Mouse (Mus musculus): ENCODE results near the gene Nlrc3. TPM values are rescaled to one million over a fixed set of nuclear protein-coding genes. Genes with fewer than 3 reads are reported as not detected.
"Not testable (repeated sequence)": the region's sequence is repeated elsewhere in the genome, so short reads cannot be mapped to it uniquely, and the experiment has no call there.

Gene Nlrc3
- polyA plus RNA-seq (2016; fragmentation: Nextera tagmentation; extraction: Ambion mirVana), result 1.1 TPM in 2 replicates

DNA sequence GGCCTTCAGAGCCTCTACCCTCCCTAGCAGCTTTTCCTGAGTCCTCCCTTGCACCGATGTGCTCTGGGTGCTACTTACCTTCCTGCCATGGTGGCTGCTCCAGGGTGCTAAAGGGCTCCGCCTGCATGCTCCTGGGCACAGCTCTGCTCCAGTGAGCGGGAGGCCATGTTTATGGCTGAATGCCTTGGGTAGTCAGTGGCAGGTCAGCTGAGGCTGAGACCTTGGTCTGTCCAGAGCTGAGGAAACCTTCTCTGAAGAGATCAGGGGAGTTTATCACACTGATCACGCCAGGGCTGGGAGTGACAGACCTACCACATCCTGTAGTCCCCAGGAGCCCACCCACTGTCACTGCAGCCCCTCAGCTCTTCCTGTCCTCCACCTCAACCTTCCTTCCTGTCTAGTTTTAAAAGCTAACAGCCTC, at the start of gene Nlrc3:
TSS of gene Nlrc3 (minus strand) at position 382 of the 421 bp plus-strand sequence.
- Histone ChIP-seq H3K4me3 (no peak within 1 kb of the TSS; the same call in 1 of the 2 replicates), H3K27ac (no peak within 1 kb of the TSS), H3K9me3 (replicated peaks) (no peaks in the 10 kb centered on the region), H3K27me3 (ENCODE audit: low read depth, poor library complexity, severe bottlenecking) (no peaks in the 10 kb centered on the region), H3K4me1 (peaks cover 13% of the 10 kb centered on the region), H3K36me3 (peaks cover 40% of the 10 kb centered on the region)
- DNase-seq (ENCODE audit: low spot score), result no peak
- WGBS, result 78% methylated on average over 4 of the region's 4 CpGs

DNA sequence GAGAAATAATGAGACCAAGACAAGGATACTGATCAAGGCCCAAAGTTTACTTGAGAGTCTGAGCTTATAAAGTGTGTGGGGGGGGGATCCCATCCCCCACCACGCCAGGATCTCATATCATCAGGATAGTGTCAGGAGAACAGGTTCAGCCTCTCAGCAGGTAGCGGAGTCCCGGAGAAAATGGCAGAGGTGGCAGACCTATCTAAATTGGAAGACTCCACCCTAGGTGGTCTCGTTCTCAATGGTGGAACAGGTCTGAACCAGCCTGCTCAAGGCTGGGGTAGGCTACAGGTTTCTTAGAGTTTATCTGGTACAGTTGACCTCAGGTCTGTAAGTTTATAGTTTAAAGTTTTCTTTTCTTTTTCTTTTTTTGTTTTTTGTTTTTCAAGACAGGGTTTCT, 46.3 kb upstream of the Nlrc3 start:
- 75% methylated on average over 4 of the region's 4 CpGs for WGBS
- DNase-seq (ENCODE audit: low spot score), result no peak
- H3K27me3 ChIP-seq (ENCODE audit: low read depth, poor library complexity, severe bottlenecking), result no peaks in the 10 kb centered on the region
- H3K4me3 ChIP-seq, result no peak overlapping the region
- no peak overlapping the region for H3K27ac ChIP-seq
- H3K4me1 ChIP-seq, result no peaks in the 10 kb centered on the region
- H3K9me3 ChIP-seq (replicated peaks), result no peaks in the 10 kb centered on the region
- H3K36me3 ChIP-seq, result no peaks in the 10 kb centered on the region

DNA sequence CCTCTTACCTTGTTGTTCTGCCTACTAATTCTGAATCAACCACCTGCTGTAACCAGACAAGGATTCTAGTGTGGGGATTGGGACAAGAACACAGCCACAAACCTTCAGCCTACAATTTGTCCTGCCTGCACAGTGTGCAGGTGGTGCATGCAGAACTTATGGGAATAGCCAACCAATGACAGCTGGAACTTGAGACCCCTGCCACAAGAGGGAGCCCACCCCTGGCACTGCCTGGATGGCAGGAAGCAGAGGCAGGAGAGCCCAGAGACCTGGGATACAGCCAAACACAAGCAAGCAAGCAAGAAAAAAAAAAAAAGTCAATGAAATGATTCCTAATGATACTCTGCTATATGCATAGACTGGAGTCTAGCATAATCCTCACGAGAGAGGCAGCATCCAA, 44.8 kb upstream of the Nlrc3 start:
- Histone ChIP-seq H3K27ac (no peak overlapping the region), H3K4me1 (no peaks in the 10 kb centered on the region), H3K27me3 (ENCODE audit: low read depth, poor library complexity, severe bottlenecking) (no peaks in the 10 kb centered on the region), H3K9me3 (replicated peaks) (no peaks in the 10 kb centered on the region), H3K36me3 (no peaks in the 10 kb centered on the region), H3K4me3 (no peak overlapping the region)
- WGBS, result 90% methylated on average over 1 of the region's 1 CpGs
- no peak for DNase-seq (ENCODE audit: low spot score)

DNA sequence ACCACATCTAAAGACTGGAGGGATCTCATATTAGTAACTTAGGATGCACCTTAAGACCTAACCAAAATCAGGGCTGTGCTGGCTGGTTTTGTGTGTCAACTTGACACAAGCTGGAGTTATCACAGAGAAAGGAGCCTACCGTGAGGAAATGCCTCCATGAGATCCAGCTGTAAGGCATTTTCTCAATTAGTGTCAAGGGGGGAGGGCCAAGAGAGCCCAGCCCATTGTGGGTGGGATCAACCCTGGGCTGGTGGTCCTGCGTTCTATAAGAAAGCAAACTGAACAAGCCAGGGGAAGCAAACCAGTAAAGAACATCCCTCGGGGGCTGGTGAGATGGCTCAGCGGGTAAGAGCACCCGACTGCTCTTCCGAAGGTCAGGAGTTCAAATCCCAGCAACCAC, 41.0 kb upstream of the Nlrc3 start:
- not testable (repeated sequence) for DNase-seq (ENCODE audit: low spot score); H3K27ac ChIP-seq; H3K4me3 ChIP-seq; H3K4me1 ChIP-seq; H3K27me3 ChIP-seq (ENCODE audit: low read depth, poor library complexity, severe bottlenecking); H3K36me3 ChIP-seq; H3K9me3 ChIP-seq (replicated peaks)
- WGBS, result 69% methylated on average over 6 of the region's 6 CpGs

DNA sequence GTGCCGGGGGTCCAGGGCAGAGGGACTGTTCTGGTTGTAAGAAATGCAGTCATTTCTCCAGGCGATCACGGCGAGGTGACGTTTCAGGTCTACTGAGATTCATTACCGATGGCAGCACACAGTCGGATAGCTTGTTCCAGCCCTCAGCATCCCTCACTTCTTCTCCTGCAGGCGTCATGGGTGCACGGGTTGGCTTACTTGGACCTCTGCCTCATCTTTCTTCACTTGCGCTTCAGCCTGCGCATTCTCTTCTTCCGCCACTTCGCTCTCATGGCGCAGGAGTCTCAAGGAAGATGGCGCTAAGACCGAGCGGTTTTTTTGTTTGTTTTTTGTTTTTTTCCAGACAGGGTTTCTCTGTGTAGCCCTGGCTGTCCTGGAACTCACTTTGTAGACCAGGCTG, 40.4 kb upstream of the Nlrc3 start:
- H3K27ac ChIP-seq; H3K27me3 ChIP-seq (ENCODE audit: low read depth, poor library complexity, severe bottlenecking); H3K4me3 ChIP-seq; H3K9me3 ChIP-seq (replicated peaks); H3K4me1 ChIP-seq; H3K36me3 ChIP-seq; DNase-seq (ENCODE audit: low spot score): not testable (repeated sequence)
- 79% methylated on average over 17 of the region's 17 CpGs for WGBS

DNA sequence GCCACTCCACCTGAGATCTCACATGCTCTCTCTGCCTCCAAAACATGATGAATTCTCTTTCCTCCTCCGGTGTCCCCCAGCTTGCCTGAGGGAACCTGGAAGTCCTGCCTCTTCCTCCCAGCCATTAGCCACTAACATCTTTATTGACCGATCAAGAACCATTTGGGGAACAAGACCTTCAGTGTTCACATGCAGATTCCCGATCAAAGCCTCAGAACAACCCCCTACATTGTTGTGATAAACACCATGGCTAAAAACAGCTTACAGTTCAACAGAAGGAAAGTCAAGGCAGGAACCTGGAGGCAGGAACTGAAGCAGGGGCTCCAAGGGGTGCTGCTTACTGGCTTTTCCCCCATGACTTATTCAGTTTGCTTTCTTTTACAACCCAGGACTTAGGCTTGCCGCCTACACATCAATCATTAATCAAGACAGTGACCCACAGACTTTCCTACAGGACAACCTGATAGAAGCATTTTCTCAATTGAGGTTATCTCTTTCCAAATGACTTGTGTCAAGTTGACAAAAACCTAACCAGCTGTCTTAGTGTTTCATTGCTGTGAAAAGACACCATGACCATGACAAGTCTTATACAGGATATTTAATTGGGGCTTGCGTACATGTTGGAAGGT, 37.7 kb upstream of the Nlrc3 start:
- WGBS, result 83% methylated on average over 5 of the region's 5 CpGs

DNA sequence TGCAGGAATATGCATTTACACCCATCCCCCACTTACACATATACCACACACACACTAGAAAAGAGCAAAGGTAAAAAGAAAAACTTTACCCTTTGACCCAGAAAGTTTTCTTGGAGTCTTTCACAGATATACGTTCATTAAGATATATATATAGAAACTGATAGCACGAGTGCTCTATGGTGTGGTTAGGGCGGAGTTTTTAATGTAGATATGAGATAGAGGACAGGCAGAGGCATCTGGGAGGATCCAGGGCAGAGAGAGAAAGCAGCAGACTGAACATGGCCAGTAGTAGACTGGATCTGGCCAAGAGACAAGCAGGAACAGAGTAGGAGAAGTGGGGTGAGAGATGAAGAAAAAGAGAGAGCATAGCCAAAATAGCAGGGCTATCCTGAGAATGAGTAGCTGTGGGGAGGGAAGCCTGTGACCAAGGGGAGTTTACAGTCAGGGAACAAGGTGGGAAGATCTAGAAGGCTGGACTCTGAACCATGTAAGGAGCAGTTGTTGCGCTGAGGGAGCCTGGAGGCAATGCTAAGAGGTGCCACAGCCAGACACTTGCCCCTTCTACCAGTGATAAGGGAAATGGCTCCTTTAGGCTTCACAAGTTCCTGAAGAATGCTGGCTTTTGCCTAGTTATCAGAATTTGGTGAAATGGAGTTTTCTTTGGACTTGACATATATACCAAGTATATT, 36.6 kb upstream of the Nlrc3 start:
- WGBS, result 76% methylated on average over 4 of the region's 4 CpGs
- Histone ChIP-seq H3K4me3 (no peak overlapping the region), H3K27ac (no peak overlapping the region), H3K27me3 (ENCODE audit: low read depth, poor library complexity, severe bottlenecking) (no peaks in the 10 kb centered on the region), H3K36me3 (no peaks in the 10 kb centered on the region), H3K9me3 (replicated peaks) (no peaks in the 10 kb centered on the region), H3K4me1 (no peaks in the 10 kb centered on the region)
- DNase-seq (ENCODE audit: low spot score), result no peak

More for the DNA sequence above, 37.7 kb upstream of the Nlrc3 start:
- H3K27ac ChIP-seq, result no peak overlapping the region
- no peaks in the 10 kb centered on the region for H3K36me3 ChIP-seq
- H3K27me3 ChIP-seq (ENCODE audit: low read depth, poor library complexity, severe bottlenecking), result no peaks in the 10 kb centered on the region
- no peaks in the 10 kb centered on the region for H3K9me3 ChIP-seq (replicated peaks)
- H3K4me3 ChIP-seq, result no peak overlapping the region
- H3K4me1 ChIP-seq, result no peaks in the 10 kb centered on the region
- DNase-seq (ENCODE audit: low spot score), result no peak

DNA sequence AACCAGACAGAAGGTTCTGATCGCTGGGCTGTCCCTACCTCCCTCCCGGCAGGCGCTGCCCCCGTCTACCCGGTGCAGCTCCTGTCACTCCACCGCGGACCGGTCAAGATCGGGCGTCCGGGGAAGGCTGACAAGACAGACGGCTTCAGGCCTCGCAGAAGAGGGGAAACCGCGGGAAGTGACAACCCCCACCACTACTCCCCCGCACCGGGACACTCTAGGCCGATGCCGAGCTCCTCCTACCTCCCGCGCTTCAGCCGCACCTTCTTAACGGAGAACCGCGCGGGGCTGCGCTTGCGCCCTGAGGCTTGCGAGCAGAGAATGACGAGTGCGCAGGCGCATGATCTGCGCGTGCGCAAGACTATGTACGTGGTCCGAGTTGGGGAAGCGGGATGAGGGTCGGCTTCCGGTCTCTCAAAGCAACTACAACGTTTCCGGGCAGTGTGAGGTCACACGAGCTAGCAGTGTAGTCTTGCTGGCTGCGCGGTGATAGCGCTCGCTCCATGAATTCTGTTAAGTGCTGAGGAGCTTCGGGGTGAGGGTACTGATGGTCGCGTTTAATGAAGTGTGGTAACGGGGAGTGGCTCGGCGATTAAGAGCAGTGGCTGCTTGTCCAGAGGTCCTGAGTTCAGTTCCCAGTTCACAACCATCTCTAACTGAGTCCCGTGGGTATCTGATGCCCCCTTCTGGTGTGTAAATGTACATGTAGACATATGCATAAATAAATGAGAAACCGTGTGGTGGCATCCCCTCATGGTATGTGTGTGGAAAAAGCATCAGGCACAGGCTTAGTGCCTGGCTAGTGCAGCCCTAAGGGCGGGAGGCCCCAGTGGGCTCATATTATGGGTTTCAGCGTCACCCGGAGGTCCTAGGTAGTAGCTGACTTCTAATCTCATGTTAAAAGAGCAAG, 27.3 kb upstream of the Nlrc3 start, which contains the start of gene Slx4:
TSS of gene Slx4 (minus strand) at position 282 of the 910 bp plus-strand sequence.
- Histone ChIP-seq H3K4me1 (peaks cover 15% of the 10 kb centered on the region), H3K27ac (peak within 1 kb of the TSS; percentile 83), H3K36me3 (peaks cover 29% of the 10 kb centered on the region), H3K9me3 (replicated peaks) (no peaks in the 10 kb centered on the region), H3K4me3 (peak within 1 kb of the TSS; percentile 76), H3K27me3 (ENCODE audit: low read depth, poor library complexity, severe bottlenecking) (no peaks in the 10 kb centered on the region)
- peak; percentile 96 for DNase-seq (ENCODE audit: low spot score)
- 1% methylated on average over 58 of the region's 58 CpGs for WGBS

DNA sequence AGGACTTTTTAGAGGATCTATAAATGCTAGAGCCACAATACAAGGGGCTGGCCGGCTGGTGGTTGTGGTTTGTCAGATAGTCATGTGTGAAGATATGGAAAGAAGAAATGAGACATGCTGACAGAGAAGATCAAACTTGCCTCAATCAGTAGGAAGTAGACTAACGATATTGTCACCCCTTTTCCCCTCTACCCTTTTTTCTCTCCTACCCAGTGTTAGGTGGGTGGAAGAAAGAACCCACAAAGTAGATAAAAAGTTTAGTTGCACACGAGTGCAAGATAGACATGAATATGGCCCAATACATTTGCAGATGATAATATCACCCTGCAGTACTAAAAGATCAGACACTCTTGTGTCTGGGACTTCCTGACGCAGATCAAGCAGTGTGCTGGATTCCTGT, 12.0 kb upstream of the Nlrc3 start:
- DNase-seq (ENCODE audit: low spot score), result no peak
- no peaks in the 10 kb centered on the region for H3K4me1 ChIP-seq
- 90% methylated on average over 4 of the region's 4 CpGs for WGBS
- peaks cover 97% of the 10 kb centered on the region for H3K36me3 ChIP-seq
- no peak overlapping the region for H3K4me3 ChIP-seq
- H3K27me3 ChIP-seq (ENCODE audit: low read depth, poor library complexity, severe bottlenecking), result no peaks in the 10 kb centered on the region
- H3K9me3 ChIP-seq (replicated peaks), result no peaks in the 10 kb centered on the region
- no peak overlapping the region for H3K27ac ChIP-seq

DNA sequence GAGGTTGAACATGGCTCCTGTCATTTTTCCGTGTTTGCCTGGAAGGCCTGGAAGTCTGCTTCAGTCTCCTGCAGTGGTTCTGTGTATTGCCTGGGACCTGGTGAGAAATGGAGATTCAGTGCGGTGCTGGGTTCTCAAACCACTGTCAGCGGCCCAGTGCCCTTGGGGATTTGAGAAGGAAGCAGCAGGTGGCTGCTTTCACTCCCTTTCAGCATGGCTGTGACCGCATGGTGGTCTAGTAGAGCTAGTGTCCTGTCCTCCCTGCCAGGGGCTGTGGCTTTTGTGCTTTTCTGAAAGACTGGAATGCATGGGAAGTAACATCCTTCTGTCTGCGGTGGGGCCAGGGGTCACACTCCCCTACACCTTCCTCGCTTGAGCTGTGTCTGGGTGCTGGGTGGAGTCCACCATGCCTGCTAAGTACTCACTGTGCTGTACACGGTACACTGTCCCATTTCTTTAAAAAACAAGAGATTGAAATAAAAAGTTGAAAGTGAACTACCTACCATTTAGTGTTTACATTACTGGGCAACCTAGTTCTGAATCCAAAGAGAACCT, 6.8 kb upstream of the Nlrc3 start:
- peaks cover 100% of the 10 kb centered on the region for H3K36me3 ChIP-seq
- H3K27me3 ChIP-seq (ENCODE audit: low read depth, poor library complexity, severe bottlenecking), result no peaks in the 10 kb centered on the region
- DNase-seq (ENCODE audit: low spot score), result no peak
- 82% methylated on average over 7 of the region's 7 CpGs for WGBS
- H3K4me3 ChIP-seq, result no peak overlapping the region
- no peaks in the 10 kb centered on the region for H3K4me1 ChIP-seq
- H3K9me3 ChIP-seq (replicated peaks), result no peaks in the 10 kb centered on the region
- no peak overlapping the region for H3K27ac ChIP-seq

DNA sequence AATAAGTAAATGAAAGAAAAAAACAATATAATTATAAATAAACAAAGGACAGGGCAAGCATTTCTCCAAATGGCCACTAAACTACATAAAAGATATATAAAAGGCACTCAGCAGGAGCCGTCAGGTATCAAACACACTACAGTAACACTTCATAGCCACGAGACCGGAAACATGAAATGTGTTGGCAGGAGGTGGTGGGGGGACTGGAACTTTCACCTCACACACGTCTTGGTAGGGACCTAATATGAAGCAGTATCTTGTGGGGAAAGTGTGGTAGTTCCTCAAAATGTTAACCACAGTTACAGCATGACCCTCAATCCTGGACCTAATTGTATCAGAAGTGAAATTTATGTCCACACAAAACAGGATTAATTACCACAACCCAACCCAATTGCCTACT, 5.7 kb upstream of the Nlrc3 start:
- 91% methylated on average over 4 of the region's 4 CpGs for WGBS
- Histone ChIP-seq H3K27ac (no peak overlapping the region), H3K9me3 (replicated peaks) (no peaks in the 10 kb centered on the region), H3K36me3 (peaks cover 99% of the 10 kb centered on the region), H3K4me1 (0 out of 2 replicates have a peak, but pooled peaks cover under 1% of the 10 kb centered on the region), H3K4me3 (no peak overlapping the region), H3K27me3 (ENCODE audit: low read depth, poor library complexity, severe bottlenecking) (no peaks in the 10 kb centered on the region)
- no peak for DNase-seq (ENCODE audit: low spot score)

DNA sequence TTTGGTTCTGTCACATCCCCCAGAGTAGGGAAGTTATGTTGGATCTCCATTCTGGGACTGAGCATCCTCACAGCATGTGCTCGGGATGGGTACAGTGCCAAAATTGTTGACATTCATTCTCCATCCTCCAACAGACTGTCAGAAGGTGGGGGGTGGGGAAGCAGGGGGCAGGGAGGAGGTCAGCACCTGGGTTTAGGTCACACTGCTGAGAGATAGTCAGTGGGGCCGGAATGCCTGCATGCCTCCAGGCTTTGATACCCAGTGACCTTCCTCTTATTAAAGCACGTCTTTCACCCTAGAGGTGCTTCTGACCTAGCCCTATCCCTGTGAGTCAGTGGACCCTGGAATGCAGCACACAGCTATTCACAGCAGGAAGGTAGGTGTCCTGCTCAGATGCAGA, 280 bp upstream of the Nlrc3 start:
- H3K4me1 ChIP-seq, result peaks cover 13% of the 10 kb centered on the region
- H3K9me3 ChIP-seq (replicated peaks), result no peaks in the 10 kb centered on the region
- DNase-seq (ENCODE audit: low spot score), result no peak
- H3K36me3 ChIP-seq, result peaks cover 45% of the 10 kb centered on the region
- no peak overlapping the region for H3K27ac ChIP-seq
- 39% methylated on average over 3 of the region's 3 CpGs for WGBS
- H3K4me3 ChIP-seq, result no peak overlapping the region
- H3K27me3 ChIP-seq (ENCODE audit: low read depth, poor library complexity, severe bottlenecking), result no peaks in the 10 kb centered on the region
